In the genomic region with DNA sequence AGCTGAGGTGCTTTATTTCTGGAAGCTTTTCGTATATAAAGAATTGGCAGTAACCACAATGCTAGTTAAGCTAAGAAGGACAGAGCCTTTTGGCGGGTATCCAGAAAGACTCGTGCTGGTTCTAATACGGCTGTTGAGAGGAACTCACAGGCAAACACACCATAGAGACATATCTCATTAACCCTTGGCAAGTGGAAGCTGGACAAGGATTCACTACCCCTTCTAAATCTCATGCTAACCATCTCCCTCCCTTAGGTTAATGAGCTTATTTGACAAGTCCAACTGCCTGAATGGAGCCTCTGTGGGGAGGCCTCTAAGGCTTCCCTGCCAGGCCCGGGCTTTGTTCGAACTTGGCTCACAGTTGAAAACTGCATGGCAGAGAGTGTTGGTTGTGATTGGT, we compare ENCODE assay signal across 10 mouse cellular contexts. TPM values are rescaled to one million over a fixed set of nuclear protein-coding genes. Genes with fewer than 3 reads are reported as not detected.
DNase-seq lines count a peak whose midpoint lies in the region; ATAC-seq and TF ChIP-seq lines count a peak whose summit lies in the region.
"Had no signal": no experiment of that assay in that cellular context is flagged by ENCODE, and none has a peak within 500 bp of the region (broad histone marks: within the 10 kb centered on the region; RNA-seq: fewer than 3 reads in every experiment).

No protein-coding gene starts in this region.

- no peak overlapping the region for H3K4me2 ChIP-seq in heart, postnatal 0 days (ENCODE audit: low read depth, low read length)
- H3K4me2 ChIP-seq in midbrain, embryonic 11.5 days, result no peak overlapping the region
- H3K4me2 ChIP-seq in forebrain, postnatal 0 days (ENCODE audit: low read depth), result no peak overlapping the region
- H3K4me2 ChIP-seq: liver, embryonic 12.5 days had no signal

- H3K9ac ChIP-seq in heart, postnatal 0 days (replicated peaks; ENCODE audit: low read depth, low read length), result no peak overlapping the region
- no peak overlapping the region for H3K9ac ChIP-seq in midbrain, embryonic 11.5 days (ENCODE audit: low read length)
- H3K9ac ChIP-seq in forebrain, postnatal 0 days, result no peak overlapping the region
- H3K9ac ChIP-seq: liver, embryonic 12.5 days had no signal

- H3K9me3 ChIP-seq in heart, postnatal 0 days (replicated peaks; ENCODE audit: control insufficient read depth, low read length), result no peaks in the 10 kb centered on the region
- no peaks in the 10 kb centered on the region for H3K9me3 ChIP-seq in midbrain, embryonic 11.5 days (ENCODE audit: control insufficient read depth, low read length)
- no peaks in the 10 kb centered on the region for H3K9me3 ChIP-seq in midbrain, embryonic 10.5 days (replicated peaks)
- H3K9me3 ChIP-seq in forebrain, postnatal 0 days (ENCODE audit: low read length), result no peaks in the 10 kb centered on the region
- H3K9me3 ChIP-seq: liver, embryonic 12.5 days had no signal

- no peak for TF ChIP-seq EP300 in heart, postnatal 0 days (IDR thresholded peaks at IDR 0.05; ENCODE audit: low read depth)

- H3K27ac ChIP-seq in heart, postnatal 0 days (ENCODE audit: low read depth), result no peak overlapping the region
- no peak overlapping the region for H3K27ac ChIP-seq in midbrain, embryonic 11.5 days (ENCODE audit: low read depth, low read length)
- H3K27ac ChIP-seq in midbrain, embryonic 10.5 days (replicated peaks), result no peak overlapping the region
- H3K27ac ChIP-seq in forebrain, postnatal 0 days (ENCODE audit: low read depth, low read length), result no peak overlapping the region
- H3K27ac ChIP-seq: liver, embryonic 12.5 days had no signal

- TF ChIP-seq CTCF in heart, postnatal 0 days (IDR thresholded peaks at IDR 0.05; ENCODE audit: low read depth), result no peak
- TF ChIP-seq CTCF in forebrain, postnatal 0 days (IDR thresholded peaks at IDR 0.05; ENCODE audit: low read depth), result no peak

- peak; percentile 34 for DNase-seq in heart, postnatal 0 days (ENCODE audit: low spot score)
- DNase-seq in heart, adult 18-20 months, result no peak
- DNase-seq in midbrain, embryonic 11.5 days (ENCODE audit: low spot score, missing footprints), result peak; percentile 39
- DNase-seq in midbrain, embryonic 10.5 days (ENCODE audit: low spot score), result no peak
- DNase-seq in forebrain, postnatal 0 days, result peak; percentile 62
- no peak for DNase-seq in gastrocnemius, postnatal 36 days
- DNase-seq: right cerebral cortex, postnatal 14 days had no signal

- no peaks in the 10 kb centered on the region for H3K27me3 ChIP-seq in heart, postnatal 0 days (ENCODE audit: control insufficient read depth, insufficient read depth, low read length)
- H3K27me3 ChIP-seq in midbrain, embryonic 11.5 days (ENCODE audit: control insufficient read depth, insufficient read depth, low read length), result no peaks in the 10 kb centered on the region
- no peaks in the 10 kb centered on the region for H3K27me3 ChIP-seq in midbrain, embryonic 10.5 days (ENCODE audit: low read depth, poor library complexity, severe bottlenecking)
- no peaks in the 10 kb centered on the region for H3K27me3 ChIP-seq in forebrain, postnatal 0 days (ENCODE audit: insufficient read depth, low read length)
- H3K27me3 ChIP-seq: liver, embryonic 12.5 days had no signal

- no peaks in the 10 kb centered on the region for H3K4me1 ChIP-seq in heart, postnatal 0 days (ENCODE audit: control insufficient read depth, insufficient read depth)
- no peaks in the 10 kb centered on the region for H3K4me1 ChIP-seq in midbrain, embryonic 11.5 days (ENCODE audit: control insufficient read depth, insufficient read depth, low read length)
- H3K4me1 ChIP-seq in midbrain, embryonic 10.5 days, result no peaks in the 10 kb centered on the region; the same call in 1 of the 2 replicates
- H3K4me1 ChIP-seq in forebrain, postnatal 0 days (ENCODE audit: insufficient read depth), result 0 out of 2 replicates have a peak, but pooled peaks cover 3% of the 10 kb centered on the region
- H3K4me1 ChIP-seq: liver, embryonic 12.5 days had no signal

- H3K36me3 ChIP-seq in heart, postnatal 0 days (replicated peaks; ENCODE audit: control insufficient read depth, insufficient read depth, low read length), result no peaks in the 10 kb centered on the region
- H3K36me3 ChIP-seq in midbrain, embryonic 11.5 days (ENCODE audit: control insufficient read depth, insufficient read depth, low read length), result no peaks in the 10 kb centered on the region
- no peaks in the 10 kb centered on the region for H3K36me3 ChIP-seq in midbrain, embryonic 10.5 days
- H3K36me3 ChIP-seq in forebrain, postnatal 0 days (ENCODE audit: insufficient read depth), result no peaks in the 10 kb centered on the region
- H3K36me3 ChIP-seq: liver, embryonic 12.5 days had no signal

- no peak overlapping the region for H3K4me3 ChIP-seq in heart, postnatal 0 days (ENCODE audit: low read depth, low read length)
- no peak overlapping the region for H3K4me3 ChIP-seq in midbrain, embryonic 11.5 days (ENCODE audit: low read depth, low read length)
- H3K4me3 ChIP-seq in midbrain, embryonic 10.5 days, result no peak overlapping the region
- no peak overlapping the region for H3K4me3 ChIP-seq in forebrain, postnatal 0 days (ENCODE audit: low read depth, low read length)
- H3K4me3 ChIP-seq: liver, embryonic 12.5 days had no signal

- WGBS in heart, postnatal 0 days, result 48% methylated on average over 6 of the region's 6 CpGs
- WGBS in midbrain, embryonic 11.5 days, result 91% methylated on average over 6 of the region's 6 CpGs
- 92% methylated on average over 6 of the region's 6 CpGs for WGBS in midbrain, embryonic 10.5 days
- 26% methylated on average over 6 of the region's 6 CpGs for WGBS in forebrain, postnatal 0 days

- peak; percentile 41 for ATAC-seq in heart, postnatal 0 days (ENCODE audit: insufficient read depth, low read depth)
- ATAC-seq in midbrain, embryonic 11.5 days (ENCODE audit: low FRiP score), result no peak
- peak; percentile 80 for ATAC-seq in forebrain, postnatal 0 days
- no peak for ATAC-seq in inflammation-experienced regulatory T-cells, adult 6 months
- ATAC-seq: activated CD4-positive, CD25-positive, alpha-beta regulatory T cell, adult 4 months; liver, embryonic 12.5 days had no signal

- intact Hi-C loops in gastrocnemius, postnatal 36 days (cut with DNase I), result no loop called here

RNA-seq across cellular contexts. Expression of a gene that starts 10.0 kb away (rescaled TPM):
- total RNA-seq in heart, postnatal 0 days (2014; rRNA removed; ENCODE audit: low replicate concordance), result 0.50 TPM in 1 of 2 replicates, not detected in the other
- 0.92 and 1.2 TPM in 2 replicates for polyA plus RNA-seq in heart, postnatal 0 days (2015; fragmentation: Nextera tagmentation; extraction: Ambion mirVana)
- total RNA-seq in heart, adult 18-20 months (2021), result not detected
- polyA plus RNA-seq in midbrain, embryonic 11.5 days (2014; fragmentation: Nextera tagmentation; extraction: Ambion mirVana), result 19.2 and 20.1 TPM in 2 replicates
- polyA plus RNA-seq in midbrain, embryonic 10.5 days (2016; fragmentation: Nextera tagmentation; extraction: Ambion mirVana), result 15.7 and 21.8 TPM in 2 replicates
- total RNA-seq in forebrain, postnatal 0 days (2014; rRNA removed), result 1.2 and 2.4 TPM in 2 replicates
- polyA plus RNA-seq in forebrain, postnatal 0 days (2015; fragmentation: Nextera tagmentation; extraction: Ambion mirVana), result 0.98 and 2.5 TPM in 2 replicates
- not detected for polyA plus RNA-seq in inflammation-experienced regulatory T-cells, adult 6 months (2017; shearing (Covaris generic))
- total RNA-seq in gastrocnemius, postnatal 36 days (2021), result not detected
- polyA plus RNA-seq: activated CD4-positive, CD25-positive, alpha-beta regulatory T cell, adult 4 months; liver, embryonic 12.5 days had no signal

Comparison
In these comparisons a context has a peak if more than half of its experiments do, and no peak if none do; other contexts are left out.
1. DNase-seq: peak in heart, postnatal 0 days (single experiment), midbrain, embryonic 11.5 days (single experiment) and forebrain, postnatal 0 days (single experiment); none in heart, adult 18-20 months (0 of 2), midbrain, embryonic 10.5 days (single experiment) and gastrocnemius, postnatal 36 days (0 of 2).
2. ATAC-seq: peak in heart, postnatal 0 days (single experiment) and forebrain, postnatal 0 days (single experiment); none in midbrain, embryonic 11.5 days (single experiment) and inflammation-experienced regulatory T-cells, adult 6 months (single experiment).